Mouse (Mus musculus) heart, adult 8-10 months (tissue): ENCODE measurements around the gene Irgm2. TPM values are rescaled to one million over a fixed set of nuclear protein-coding genes. Genes with fewer than 3 reads are reported as not detected.
"Not testable (repeated sequence)": the region's sequence is repeated elsewhere in the genome, so short reads cannot be mapped to it uniquely, and the experiment has no call there.

Experiments
- DNase-seq: peaks from one replicate; pipeline ENCODE4 v3.0.0; 2022; ENCODE audit warnings: low spot score
- total RNA-seq, 4 experiments: library from RNA; stranded (reverse); gene quantifications; 2 replicates each; pipeline ENCODE4 v1.2.4; 2022

Irgm2 gene
- total RNA-seq, result 10 to 100 TPM; 10.8 to 11.6 (median 11.5) TPM

DNA sequence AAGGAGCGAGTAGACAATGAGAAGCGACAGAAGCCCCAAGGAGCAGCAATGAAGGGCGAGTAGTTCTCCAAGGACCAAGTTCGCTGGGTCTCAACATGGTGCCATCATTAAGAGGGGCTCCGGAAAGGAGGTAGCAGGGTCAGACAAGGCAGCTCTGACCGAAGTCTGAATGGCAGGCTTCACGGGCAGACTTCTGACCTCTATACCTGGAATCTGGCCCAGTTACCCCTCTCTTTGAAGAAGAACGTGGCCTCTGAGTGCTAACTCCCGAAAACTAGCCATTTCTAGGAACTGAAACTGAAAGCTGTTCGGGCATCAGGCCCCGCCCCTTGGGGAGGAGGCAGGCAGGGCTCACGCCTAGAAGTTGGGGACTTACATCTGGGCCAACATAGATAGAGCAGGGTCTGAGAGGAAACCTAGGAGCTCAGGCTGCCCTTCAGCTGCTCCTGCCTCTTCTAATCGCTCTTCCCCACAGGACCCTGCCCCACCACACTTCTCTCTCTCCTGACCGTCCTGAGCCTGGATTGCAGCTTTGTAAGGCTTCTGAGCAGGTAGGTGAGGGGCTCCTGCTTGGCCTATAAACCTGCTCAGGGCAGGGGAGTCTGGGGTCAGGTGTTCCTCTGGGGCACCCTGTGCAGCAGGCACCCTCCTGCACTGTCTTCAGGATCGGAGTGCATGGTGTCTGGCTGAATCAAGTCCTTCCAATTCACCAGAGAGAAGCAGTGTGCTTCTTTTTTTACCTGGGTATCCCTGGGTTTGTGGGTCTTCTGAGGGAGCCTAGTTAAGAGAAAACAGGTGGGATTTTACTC, at the start of gene Irgm2, which contains the start of gene Igtp:
TSS of gene Irgm2 (plus strand) at position 390 of the 809 bp plus-strand sequence.
TSS of gene Igtp (plus strand) at position 328 of the 809 bp plus-strand sequence.
- DNase-seq, result peak; percentile 89

DNA sequence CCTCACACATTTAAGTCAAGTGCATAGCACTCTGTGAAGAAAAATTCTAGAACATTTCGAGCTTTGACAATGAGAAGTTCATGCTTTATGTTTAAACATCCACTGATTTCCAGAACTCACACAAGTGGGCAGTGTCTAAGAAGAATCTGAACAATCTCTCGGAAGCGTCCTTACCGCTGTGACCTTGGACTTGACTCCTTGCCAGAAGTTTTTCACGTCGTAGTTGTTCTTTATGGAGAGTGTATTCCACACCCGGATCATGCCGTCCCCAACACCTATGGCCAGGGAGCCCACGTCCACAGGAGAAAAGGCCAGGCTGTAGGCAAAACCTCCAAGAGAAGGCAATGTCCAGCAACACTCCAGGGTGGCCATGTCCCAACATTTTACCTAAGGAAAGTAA, 44.0 kb upstream of the Irgm2 start:
- no peak for DNase-seq

DNA sequence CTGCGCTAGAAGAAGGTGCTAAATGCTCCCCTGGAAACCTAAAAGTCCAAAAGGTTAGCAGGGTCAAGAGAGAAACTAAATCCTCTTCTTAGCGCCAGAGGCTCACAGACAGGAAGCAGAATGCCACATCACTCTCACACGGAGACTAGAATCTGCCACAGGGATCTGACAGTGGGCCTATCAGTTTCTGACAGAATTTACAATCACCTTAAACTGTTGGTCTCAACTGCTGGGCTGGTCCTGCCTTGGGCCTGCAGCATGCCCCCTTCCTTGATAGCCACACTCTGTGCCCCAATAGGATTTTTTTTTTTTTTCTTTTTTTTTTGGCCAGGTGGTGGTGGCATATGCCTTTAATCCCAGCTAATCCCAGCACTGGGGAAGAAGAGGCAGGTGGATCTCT, 42.5 kb upstream of the Irgm2 start:
- DNase-seq, result no peak

- no peak for DNase-seq
Measured at GRCm38 (mm10) chr11:58165072-58165471, 34.3 kb upstream of the Irgm2 start.

DNA sequence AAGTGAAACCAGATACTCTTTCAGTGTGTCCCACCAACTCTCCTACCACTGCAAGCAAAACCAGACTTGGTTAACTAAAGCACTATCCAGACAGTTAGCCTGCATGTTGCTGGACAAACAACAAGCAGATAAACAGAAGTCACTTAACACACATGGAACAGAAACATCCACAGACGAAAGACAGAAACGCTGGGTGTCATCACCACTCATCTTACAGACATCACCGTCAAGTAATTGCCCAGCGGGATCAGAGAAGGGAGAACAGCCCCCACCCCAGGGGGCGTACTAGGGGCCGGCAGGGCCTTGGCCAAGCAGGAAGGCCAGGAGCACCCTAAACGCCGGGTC, 31.6 kb upstream of the Irgm2 start:
- no peak for DNase-seq

DNA sequence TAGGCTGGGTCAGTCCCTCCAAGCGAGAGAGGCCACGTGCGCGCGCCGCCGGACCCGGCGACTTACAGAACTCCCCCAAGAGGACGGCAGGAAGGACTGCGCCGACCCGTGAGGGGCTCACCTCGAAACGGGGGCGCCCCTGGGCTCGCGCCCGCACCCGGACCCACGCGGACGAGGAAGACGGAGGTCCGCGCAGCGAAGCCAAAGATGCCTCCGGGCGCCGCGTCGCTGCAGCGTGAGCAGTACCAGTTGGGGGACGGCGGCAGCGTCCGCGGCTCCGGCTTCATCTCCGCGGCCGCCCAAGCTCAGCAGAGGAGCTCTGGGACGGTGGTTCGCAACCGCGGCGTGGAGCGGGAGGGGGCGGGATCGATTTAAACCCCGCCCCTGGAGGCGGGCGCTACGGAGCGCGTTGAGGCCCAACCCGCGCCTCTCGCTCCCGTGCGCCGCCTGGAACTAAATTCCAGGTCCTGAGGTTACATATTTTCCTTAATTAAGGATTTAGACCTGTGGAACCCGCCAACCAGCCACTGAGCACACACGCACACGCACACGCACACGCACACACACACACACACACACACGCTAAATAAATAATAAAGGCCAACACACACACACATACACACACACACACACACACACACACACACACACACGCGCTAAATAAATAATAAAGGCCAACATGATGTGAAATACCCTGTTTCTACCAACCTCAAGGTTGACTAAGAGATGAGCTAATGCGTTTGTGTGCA, 31.1 kb upstream of the Irgm2 start, which contains the start of gene Gemin5:
TSS of gene Gemin5 (minus strand) at position 373 of the 749 bp plus-strand sequence.
- DNase-seq, result peak; percentile 66

- no peak for DNase-seq
Measured at GRCm38 (mm10) chr11:58169666-58170065, 29.8 kb upstream of the Irgm2 start.

- DNase-seq, result peak; percentile 95
Measured at GRCm38 (mm10) chr11:58171459-58172091, 27.8 kb upstream of the Irgm2 start, which contains the start of gene Mrpl22. Mrpl22 (plus strand) TSS chr11:58171661.

GRCm38 (mm10) chr11:58179563-58179962, 19.9 kb upstream of the Irgm2 start:
- peak; percentile 88 for DNase-seq

GRCm38 (mm10) chr11:58179986-58180385, 19.4 kb upstream of the Irgm2 start:
- not testable (repeated sequence) for DNase-seq

- no peak for DNase-seq
Measured at GRCm38 (mm10) chr11:58180756-58181155, 18.7 kb upstream of the Irgm2 start.

- peak; percentile 26 for DNase-seq
Measured at GRCm38 (mm10) chr11:58183579-58183978, 15.8 kb upstream of the Irgm2 start.

GRCm38 (mm10) chr11:58189675-58190074, 9.7 kb upstream of the Irgm2 start:
- no peak for DNase-seq

DNA sequence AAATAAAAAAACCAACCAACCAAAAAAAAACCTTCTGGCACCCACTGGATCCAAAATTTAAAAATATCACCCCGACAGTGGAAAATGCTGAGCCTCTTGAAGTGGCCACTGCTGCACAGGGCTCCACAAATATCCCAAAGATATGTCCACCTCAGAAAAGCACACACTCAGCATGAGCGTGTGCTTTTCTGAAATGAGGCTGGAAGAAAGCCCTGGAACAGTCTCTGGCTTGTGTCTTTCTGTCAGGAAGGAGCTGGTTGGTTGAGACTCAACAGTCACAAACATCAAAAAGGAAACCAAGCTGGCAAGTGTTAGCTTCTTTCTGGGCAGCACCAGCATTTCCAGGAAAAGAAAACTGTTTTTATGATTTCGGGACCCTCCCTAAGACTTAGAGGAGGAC, 6.1 kb upstream of the Irgm2 start:
- peak; percentile 41 for DNase-seq

GRCm38 (mm10) chr11:58193860-58194520, 5.4 kb upstream of the Irgm2 start:
- no peak for DNase-seq

DNA sequence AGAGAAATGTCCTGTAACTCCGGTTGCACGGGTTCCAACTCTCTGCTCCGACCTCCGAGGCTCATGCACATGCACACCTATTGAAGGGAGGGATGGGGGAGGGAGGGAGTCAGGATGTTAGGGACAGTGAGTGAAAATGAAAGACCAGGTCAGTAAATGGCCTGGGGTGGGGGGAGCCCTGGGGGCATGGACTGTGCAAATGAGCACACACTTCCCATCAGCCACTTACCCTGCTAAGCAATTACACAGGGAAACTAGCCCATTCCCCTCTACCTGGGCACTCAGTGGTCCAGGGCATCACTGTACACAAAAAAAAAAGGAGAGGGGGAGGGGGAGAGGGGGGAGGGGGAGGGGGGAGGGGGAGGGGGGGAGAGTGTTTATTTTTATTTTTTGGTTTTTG, 755 bp upstream of the Irgm2 start:
- no peak for DNase-seq

- DNase-seq, result no peak
Measured at GRCm38 (mm10) chr11:58200226-58200625, 808 bp downstream of the Irgm2 start.

GRCm38 (mm10) chr11:58201052-58201451, 1.6 kb downstream of the Irgm2 start:
- no peak for DNase-seq

GRCm38 (mm10) chr11:58210321-58210886, 11.0 kb downstream of the Irgm2 start:
- DNase-seq, result no peak

GRCm38 (mm10) chr11:58211062-58211681, 11.8 kb downstream of the Irgm2 start:
- no peak for DNase-seq

- no peak for DNase-seq
Measured at GRCm38 (mm10) chr11:58211682-58212067, 12.3 kb downstream of the Irgm2 start.
